ENCODE assay signal across 28 mouse cellular contexts in genomic region chr6:141403943-141404342, GRCm38 (mm10).
A peak's percentile ranks its signal among the peaks of the same experiment; 100 is the strongest.
DNase-seq lines count a peak whose midpoint lies in the region; ATAC-seq lines count a peak whose summit lies in the region.
"Had no signal": no experiment of that assay in that cellular context is flagged by ENCODE, and none has a peak within 500 bp of the region (broad histone marks: within the 10 kb centered on the region; RNA-seq: fewer than 3 reads in every experiment).

No protein-coding gene starts in this region.

- WGBS in kidney, embryonic 16.5 days, result 63% methylated on average over 2 of the region's 2 CpGs

- 0 out of 2 replicates have a peak overlapping the region, but pooled peaks have one; percentile 46 for H3K27ac ChIP-seq in kidney, embryonic 16.5 days (ENCODE audit: low read length)
- H3K27ac ChIP-seq: embryonic facial prominence, embryonic 12.5 days; heart, embryonic 10.5 days; heart, embryonic 15.5 days; kidney, postnatal 0 days; liver, embryonic 12.5 days had no signal

- H3K36me3 ChIP-seq in kidney, embryonic 16.5 days (ENCODE audit: insufficient read depth, low read length), result no peaks in the 10 kb centered on the region
- H3K36me3 ChIP-seq: embryonic facial prominence, embryonic 12.5 days; G1E; heart, embryonic 10.5 days; heart, embryonic 15.5 days; liver, embryonic 12.5 days; neural tube, embryonic 13.5 days had no signal

- no peak for ATAC-seq in kidney, embryonic 16.5 days (ENCODE audit: low FRiP score, low TSS enrichment)
- ATAC-seq in frontal cortex, adult (ENCODE audit: low TSS enrichment), result no peak
- ATAC-seq: hindbrain, embryonic 16.5 days; liver, embryonic 12.5 days; liver, postnatal 0 days had no signal

- no peak overlapping the region for H3K4me2 ChIP-seq in kidney, embryonic 16.5 days (replicated peaks; ENCODE audit: low read depth, low read length)
- H3K4me2 ChIP-seq: embryonic facial prominence, embryonic 12.5 days; heart, embryonic 15.5 days; liver, embryonic 12.5 days; midbrain, embryonic 11.5 days; neural tube, embryonic 13.5 days had no signal

- no peak overlapping the region for H3K4me3 ChIP-seq in kidney, embryonic 16.5 days (ENCODE audit: low read length)
- H3K4me3 ChIP-seq: embryonic facial prominence, embryonic 12.5 days; heart, embryonic 10.5 days; heart, embryonic 15.5 days; liver, embryonic 12.5 days; myocyte; neural tube, embryonic 13.5 days had no signal

- peak; percentile 14 for DNase-seq in embryo, embryonic 10 days (ENCODE audit: low spot score)
- DNase-seq in embryo, embryonic 9.5 days (ENCODE audit: extremely low spot score), result no peak
- no peak for DNase-seq in kidney, postnatal 25 days
- peak; percentile 36 for DNase-seq in retina, postnatal 1 day
- no peak for DNase-seq in retina, embryonic 14.5 days (ENCODE audit: low spot score)
- DNase-seq: adrenal gland, adult 8-10 months; cerebellum, adult 9-10 months; gastrocnemius, postnatal 25 days; kidney, adult 18-20 months; layer of hippocampus, postnatal 36 days; left cerebral cortex, postnatal 4 days; liver, postnatal 0 days; lung, postnatal 36 days; right cerebral cortex, postnatal 25 days; spleen, adult 18-20 months; thymus, postnatal 14 days had no signal

- H3K27me3 ChIP-seq in kidney, embryonic 16.5 days (ENCODE audit: insufficient read depth, low read length), result no peaks in the 10 kb centered on the region
- H3K27me3 ChIP-seq: embryonic facial prominence, embryonic 12.5 days; heart, embryonic 15.5 days; liver, embryonic 12.5 days; neural tube, embryonic 13.5 days had no signal

- no peak overlapping the region for H3K9ac ChIP-seq in kidney, embryonic 16.5 days (replicated peaks; ENCODE audit: low read length)
- H3K9ac ChIP-seq: embryonic facial prominence, embryonic 12.5 days; heart, embryonic 15.5 days; liver, embryonic 12.5 days; liver, postnatal 0 days; neural tube, embryonic 13.5 days had no signal

- no peaks in the 10 kb centered on the region for H3K9me3 ChIP-seq in kidney, embryonic 16.5 days (ENCODE audit: low read length)
- H3K9me3 ChIP-seq: embryonic facial prominence, embryonic 12.5 days; heart, embryonic 10.5 days; heart, embryonic 15.5 days; liver, embryonic 12.5 days; neural tube, embryonic 13.5 days had no signal

- H3K4me1 ChIP-seq in kidney, embryonic 16.5 days (ENCODE audit: insufficient read depth, low read length), result peaks cover 9% of the 10 kb centered on the region
- H3K4me1 ChIP-seq: liver, embryonic 12.5 days had no signal

Comparison
In these comparisons a context has a peak if more than half of its experiments do, and no peak if none do; other contexts are left out.
1. DNase-seq: peak in embryo, embryonic 10 days (single experiment) and retina, postnatal 1 day (single experiment); none in embryo, embryonic 9.5 days (single experiment), kidney, postnatal 25 days (0 of 2) and retina, embryonic 14.5 days (single experiment).